Mouse (Mus musculus): ENCODE measurements around the gene Spdl1. TPM values are rescaled to one million over a fixed set of nuclear protein-coding genes. Genes with fewer than 3 reads are reported as not detected.

The Spdl1 gene
- total RNA-seq (2023), result 1 to 10 TPM; 6.8 to 8.8 TPM

GRCm38 (mm10) chr11:34833318-34834086, at the start of gene Spdl1:
Gene Spdl1, minus strand, starts transcription at chr11:34833641.

DNA sequence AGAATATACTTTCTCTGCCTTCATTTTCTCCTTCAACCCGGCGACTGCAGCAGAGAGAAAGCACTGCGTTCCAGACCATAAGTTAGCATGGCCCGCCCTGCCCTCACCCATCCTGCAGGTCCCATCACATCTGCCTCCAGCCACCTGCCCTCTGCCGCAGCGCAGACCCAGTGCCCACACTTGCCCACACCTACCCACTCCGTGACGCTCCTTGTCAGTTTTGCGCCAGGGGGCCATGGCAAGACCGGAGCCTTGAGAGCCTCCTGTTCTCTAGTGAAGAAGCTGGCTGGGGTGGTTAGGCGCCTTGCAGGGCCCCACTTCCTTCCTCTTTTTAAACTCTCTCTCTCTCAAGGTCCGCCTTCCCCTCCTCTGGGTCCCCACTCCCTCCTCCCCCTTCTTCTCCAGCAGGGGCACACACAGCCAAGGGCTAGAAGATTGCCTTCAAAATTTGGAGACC, 49.8 kb downstream of the Spdl1 start, which contains the start of gene Dock2:
Gene Dock2, minus strand, starts transcription at position 306 of the 457 bp plus-strand sequence.

Other genes with a start within 250 kb of the Spdl1 start
- 100 to 1,000 TPM; 425 to 439 TPM for gene Dock2, start 49.7 kb downstream of the Spdl1 start, total RNA-seq (2023)